Mouse (Mus musculus): ENCODE results near the gene Lmln.
A peak's percentile ranks its signal among the peaks of the same experiment; 100 is the strongest.
"Not testable (repeated sequence)": the region's sequence is repeated elsewhere in the genome, so short reads cannot be mapped to it uniquely, and the experiment has no call there.

Gene Lmln

DNA sequence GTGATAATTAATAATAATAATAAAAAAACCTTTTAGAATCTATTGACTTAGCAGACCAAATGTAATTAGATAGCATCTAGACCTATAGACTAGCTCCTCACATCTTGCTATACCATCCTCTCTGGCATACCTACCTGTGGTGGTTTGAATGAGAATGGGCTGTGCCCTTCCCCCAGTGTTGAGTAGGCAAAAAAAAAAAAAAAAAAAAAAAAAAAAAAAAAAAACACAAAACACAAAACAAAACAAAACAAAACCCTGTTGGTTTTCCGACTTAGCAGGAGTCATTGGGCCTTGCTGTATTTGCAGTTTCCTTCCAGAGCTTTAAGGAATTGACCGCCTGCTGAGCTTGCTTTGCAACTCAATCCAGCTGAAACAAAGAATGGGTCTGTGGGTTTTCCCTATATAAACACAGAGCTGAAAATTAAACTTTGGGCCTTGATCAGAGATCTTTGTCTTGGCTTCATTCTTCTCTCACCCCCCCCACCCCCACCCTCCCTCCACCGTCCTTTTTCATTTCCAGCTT lies 79.5 kb downstream of the Lmln start:
- no peak for DNase-seq

DNA sequence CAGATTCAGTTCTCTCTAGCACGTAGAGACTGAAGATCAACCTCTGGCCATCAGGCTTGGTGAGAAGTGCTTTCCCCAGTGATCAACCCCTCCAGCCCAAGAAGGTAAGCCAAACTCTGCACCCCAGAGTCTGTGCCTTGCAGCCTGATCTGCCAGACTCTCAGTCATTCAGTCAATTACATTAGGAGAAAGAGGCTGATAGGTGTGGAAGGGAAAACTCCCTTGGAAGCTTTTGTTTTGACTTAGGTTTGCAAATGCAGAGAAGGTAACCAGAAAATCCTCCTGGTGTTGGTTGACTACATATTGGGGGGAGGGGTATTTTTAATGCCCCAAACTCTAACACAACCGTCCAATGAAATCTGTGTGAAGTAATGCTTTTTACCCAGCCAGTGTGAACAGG lies 81.1 kb downstream of the Lmln start:
- no peak for DNase-seq

- no peak for DNase-seq
Measured at GRCm38 (mm10) chr16:33146185-33146584, 83.9 kb downstream of the Lmln start.

DNA sequence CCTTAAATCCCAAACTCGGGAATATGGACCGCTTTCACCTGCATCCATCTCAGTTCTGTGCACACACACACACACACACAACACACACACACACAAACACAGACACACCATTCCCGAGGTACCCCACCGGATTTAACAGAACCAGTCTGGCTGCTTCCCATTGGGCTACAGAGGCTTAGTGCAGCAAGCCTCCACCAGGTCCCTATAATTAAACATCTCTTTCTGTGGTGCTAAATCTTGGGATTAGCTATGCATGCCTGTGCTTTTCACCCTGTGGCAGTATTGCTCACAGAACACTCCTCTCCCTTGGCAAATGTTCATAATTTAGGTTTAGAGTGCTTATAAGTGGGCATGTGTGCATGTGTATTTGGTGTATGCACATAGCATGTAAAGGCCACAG lies 85.8 kb downstream of the Lmln start:
- DNase-seq, result no peak

- DNase-seq, result not testable (repeated sequence)
Measured at GRCm38 (mm10) chr16:33150875-33151274, 88.6 kb downstream of the Lmln start.

GRCm38 (mm10) chr16:33151558-33151957 lies 89.2 kb downstream of the Lmln start:
- peak; percentile 73 for DNase-seq

GRCm38 (mm10) chr16:33154992-33155391 lies 92.7 kb downstream of the Lmln start:
- DNase-seq, result peak; percentile 20

- no peak for DNase-seq
Measured at GRCm38 (mm10) chr16:33158006-33158405, 95.7 kb downstream of the Lmln start.

- no peak for DNase-seq
Measured at GRCm38 (mm10) chr16:33158590-33159071, 96.3 kb downstream of the Lmln start.

DNA sequence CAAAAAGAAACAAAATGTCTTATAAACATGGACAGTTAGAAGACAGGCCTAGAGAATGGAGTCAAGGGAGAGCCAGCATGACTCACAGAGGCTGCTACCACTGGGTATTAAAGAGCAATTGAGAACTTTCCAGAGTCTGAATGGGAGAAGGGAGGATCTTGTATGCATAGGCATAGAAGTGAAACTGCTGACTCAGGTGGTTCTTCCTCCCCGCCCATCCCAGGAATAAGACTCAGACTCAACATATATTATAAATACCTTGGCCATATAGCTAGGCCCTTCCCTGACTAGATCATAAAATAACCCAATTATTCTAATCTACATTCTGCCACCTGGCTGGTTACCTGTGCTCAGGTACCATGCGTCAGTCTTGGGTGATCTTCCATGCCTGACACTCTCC lies 97.0 kb downstream of the Lmln start:
- no peak for DNase-seq

- no peak for DNase-seq
Measured at GRCm38 (mm10) chr16:33163330-33164090, 101.2 kb downstream of the Lmln start.

- not testable (repeated sequence) for DNase-seq
Measured at GRCm38 (mm10) chr16:33166284-33166683, 104.0 kb downstream of the Lmln start.

- DNase-seq, result no peak
Measured at GRCm38 (mm10) chr16:33167537-33167936, 105.2 kb downstream of the Lmln start.

DNA sequence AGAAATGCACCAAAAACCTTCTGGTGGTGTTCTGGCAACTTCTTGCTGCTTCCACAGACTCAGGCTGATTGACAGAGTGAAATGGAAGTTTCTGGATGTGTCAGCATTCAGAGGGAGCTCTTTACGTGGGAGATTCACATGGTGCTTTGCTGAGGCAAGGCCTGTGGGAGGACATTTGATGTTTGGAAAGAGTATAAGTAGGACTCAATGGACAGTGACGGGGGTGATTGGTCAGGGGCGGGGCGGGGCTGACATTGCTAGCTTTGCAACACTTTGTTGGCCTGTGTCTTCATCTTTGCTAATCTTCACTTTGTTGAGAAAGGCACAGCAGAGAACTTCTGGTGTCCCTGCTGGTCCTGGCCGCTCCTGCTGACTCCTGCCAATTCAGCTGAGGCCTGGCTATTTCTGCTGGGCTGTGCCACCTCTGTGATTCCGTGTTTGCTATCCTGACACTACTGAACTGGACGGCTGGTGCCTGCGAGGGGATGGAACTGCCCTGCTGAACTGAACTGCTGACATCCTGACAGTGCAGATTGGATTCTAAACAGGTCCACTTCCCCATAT lies 107.2 kb downstream of the Lmln start:
- DNase-seq, result no peak

- DNase-seq, result no peak
Measured at GRCm38 (mm10) chr16:33170716-33171587, 108.6 kb downstream of the Lmln start.

GRCm38 (mm10) chr16:33171800-33172199 lies 109.5 kb downstream of the Lmln start:
- DNase-seq, result no peak

DNA sequence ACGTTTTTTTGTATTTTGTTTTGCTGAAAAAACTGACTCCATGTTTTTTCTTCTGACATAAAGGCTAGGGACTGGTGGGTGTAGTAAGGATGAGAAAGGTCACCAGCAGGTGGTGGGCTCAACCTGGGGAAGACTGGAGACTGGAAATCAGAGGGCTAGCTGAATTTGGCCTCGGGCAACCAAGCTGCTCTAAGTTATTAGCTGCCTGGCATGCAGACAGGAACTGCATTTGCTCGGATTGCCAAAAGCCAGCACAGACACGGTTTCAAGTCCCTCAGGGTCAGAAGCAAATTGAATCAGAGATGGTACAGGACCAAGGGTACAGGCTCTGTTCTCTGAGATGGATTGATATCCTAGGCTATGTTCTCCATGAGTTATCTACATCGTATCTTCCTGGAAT lies 110.8 kb downstream of the Lmln start:
- DNase-seq, result no peak

GRCm38 (mm10) chr16:33174695-33175094 lies 112.4 kb downstream of the Lmln start:
- no peak for DNase-seq

- not testable (repeated sequence) for DNase-seq
Measured at GRCm38 (mm10) chr16:33176831-33177230, 114.5 kb downstream of the Lmln start.

Measured in cerebellum, adult 9-11 months (tissue).